Mouse (Mus musculus) small intestine, adult 2 months (tissue): ENCODE measurements at regions not wholly inside any gene's neighbourhood (a gene's known extent, or its start where the extent isn't known, plus 50 kb on each side); places are given as distances from the start of the nearest gene placed in this dataset.

Source experiments
- H3K27ac ChIP-seq: fragments of 200-500 bp; 2 replicates; pipeline ENCODE4 v1.5.1; 2012; ENCODE audit warnings: low read depth, low read length, control low read depth, inconsistent platforms; ENCODE audit not compliant: insufficient read depth
- H3K27me3 ChIP-seq: fragments of 200-500 bp; 2 replicates; pipeline ENCODE4 v1.6.1; 2012; ENCODE audit warnings: mild to moderate bottlenecking, moderate library complexity, low read length, inconsistent platforms; ENCODE audit not compliant: control insufficient read depth, insufficient read depth
- H3K36me3 ChIP-seq: fragments of 200-500 bp; 2 replicates; pipeline ENCODE4 v1.6.1; 2012; ENCODE audit warnings: mild to moderate bottlenecking, low read length, control low read depth, inconsistent platforms; ENCODE audit not compliant: control insufficient read depth, insufficient read depth
- H3K4me1 ChIP-seq: fragments of 200-500 bp; 2 replicates; pipeline ENCODE4 v1.6.1; 2012; ENCODE audit warnings: low read length, inconsistent platforms, mixed read lengths; ENCODE audit not compliant: control insufficient read depth, insufficient read depth, insufficient read length
- H3K4me3 ChIP-seq: fragments of 200-500 bp; 2 replicates; pipeline ENCODE4 v1.5.1; 2012; ENCODE audit warnings: low read depth, mild to moderate bottlenecking, control low read depth, inconsistent platforms, low read length, moderate library complexity
- CTCF ChIP-seq: fragments of 200-500 bp; IDR thresholded peaks from 2 replicates; pipeline ENCODE4 v1.5.1; 2012; ENCODE audit warnings: low read depth, mild to moderate bottlenecking, control low read depth, inconsistent platforms, low read length, moderate library complexity, mixed read lengths; ENCODE audit not compliant: insufficient replicate concordance, insufficient read length; ENCODE audit errors: extremely low read depth
- POLR2A ChIP-seq: fragments of 200-500 bp; IDR thresholded peaks from 2 replicates; pipeline ENCODE4 v1.6.1; 2012; ENCODE audit warnings: low read depth, mild to moderate bottlenecking, control low read depth, inconsistent platforms, low read length, moderate library complexity
- WGBS: fragments of 180-500 bp; shearing (Covaris S2); methylation state at CpG from one replicate; pipeline ENCODE4 v1.1.7; 2018; 5-methylcytosine and 5-hydroxymethylcytosine counted together

DNA sequence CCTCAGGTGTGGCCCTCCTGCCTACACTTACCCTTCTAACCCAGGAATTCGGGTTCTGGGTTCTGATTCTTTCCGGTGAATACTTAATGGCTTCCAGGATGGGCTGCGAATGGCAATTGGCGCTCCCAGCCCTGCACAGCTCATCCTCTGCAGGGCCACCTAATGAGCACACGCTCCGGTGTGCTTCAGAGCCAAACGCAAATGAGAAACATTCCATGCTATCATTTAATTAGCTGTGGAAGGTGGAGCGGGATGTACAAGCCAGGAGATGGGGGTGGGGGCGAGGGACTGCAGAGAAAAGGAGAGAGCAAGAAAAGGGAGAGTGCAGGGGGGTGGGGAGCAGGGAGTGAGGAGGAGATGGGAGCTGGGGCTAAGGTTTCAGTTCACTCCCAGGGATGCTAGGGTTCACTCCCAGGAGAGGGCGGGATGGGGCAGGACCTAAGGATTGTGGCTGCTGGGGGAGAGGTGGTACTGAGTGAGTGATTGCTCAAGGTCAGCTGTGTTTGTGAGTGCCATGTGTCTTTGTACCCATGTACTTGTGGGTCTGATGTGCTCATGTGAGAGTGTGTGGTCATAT lies 169.6 kb downstream of the Matn1 start:
- 57% methylated on average over 10 of the region's 10 CpGs for WGBS
- no peaks in the 10 kb centered on the region for H3K27me3 ChIP-seq

DNA sequence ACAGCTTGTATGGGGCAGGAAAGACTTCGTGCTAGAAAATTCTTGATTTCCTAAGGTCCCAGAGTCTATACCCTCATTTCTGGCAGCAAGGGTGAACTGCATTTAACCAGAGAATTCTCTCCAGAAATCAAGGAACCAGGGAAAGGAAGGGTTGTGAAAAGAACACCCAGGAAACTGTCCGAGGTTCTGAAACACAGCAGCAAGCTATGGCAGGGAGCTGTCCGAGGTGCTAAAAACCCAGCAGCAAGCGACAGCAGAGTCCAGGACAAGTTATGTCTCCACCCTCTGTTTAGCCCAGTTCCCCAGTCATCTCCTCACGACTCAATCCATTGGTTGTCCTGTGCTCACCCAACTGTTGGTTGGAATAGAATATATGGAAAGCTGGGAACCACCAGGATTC lies 171.1 kb downstream of the Matn1 start:
- H3K4me1 ChIP-seq, result no peaks in the 10 kb centered on the region
- TF ChIP-seq CTCF, result no peak
- TF ChIP-seq POLR2A, result no peak
- no peak overlapping the region for H3K4me3 ChIP-seq
- H3K27me3 ChIP-seq, result no peaks in the 10 kb centered on the region
- WGBS, result 9% methylated on average over 5 of the region's 5 CpGs
- H3K27ac ChIP-seq, result no peak overlapping the region
- no peaks in the 10 kb centered on the region for H3K36me3 ChIP-seq

More for the DNA sequence above, 169.6 kb downstream of the Matn1 start:
- no peak overlapping the region for H3K27ac ChIP-seq
- TF ChIP-seq CTCF, result no peak
- TF ChIP-seq POLR2A, result no peak
- no peak overlapping the region for H3K4me3 ChIP-seq
- no peaks in the 10 kb centered on the region for H3K36me3 ChIP-seq
- H3K4me1 ChIP-seq, result no peaks in the 10 kb centered on the region

DNA sequence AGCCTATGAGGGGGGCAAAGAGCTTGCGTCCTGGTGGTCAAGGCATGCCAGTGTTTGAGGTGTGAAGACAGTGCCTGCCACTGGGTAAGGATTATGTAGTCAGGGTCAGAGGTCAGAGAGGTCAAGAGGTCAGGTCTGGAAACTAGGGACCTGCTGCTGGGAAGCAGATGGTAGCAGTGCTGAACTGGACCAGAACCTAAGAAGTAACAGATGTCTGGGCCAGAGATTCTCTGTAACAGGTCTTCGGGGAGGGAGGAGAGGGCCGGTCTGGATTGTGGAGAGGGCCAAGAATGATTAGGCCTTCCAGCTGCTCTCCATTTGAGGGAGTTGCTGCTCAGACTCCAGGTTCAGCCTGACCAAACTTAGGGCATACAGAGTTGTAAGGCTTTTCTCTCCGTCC lies 174.4 kb downstream of the Matn1 start:
- Histone ChIP-seq H3K4me1 (no peaks in the 10 kb centered on the region), H3K36me3 (no peaks in the 10 kb centered on the region), H3K27ac (no peak overlapping the region), H3K4me3 (no peak overlapping the region), H3K27me3 (no peaks in the 10 kb centered on the region)
- 75% methylated on average over 4 of the region's 4 CpGs for WGBS
- no peak for TF ChIP-seq POLR2A
- TF ChIP-seq CTCF, result no peak

DNA sequence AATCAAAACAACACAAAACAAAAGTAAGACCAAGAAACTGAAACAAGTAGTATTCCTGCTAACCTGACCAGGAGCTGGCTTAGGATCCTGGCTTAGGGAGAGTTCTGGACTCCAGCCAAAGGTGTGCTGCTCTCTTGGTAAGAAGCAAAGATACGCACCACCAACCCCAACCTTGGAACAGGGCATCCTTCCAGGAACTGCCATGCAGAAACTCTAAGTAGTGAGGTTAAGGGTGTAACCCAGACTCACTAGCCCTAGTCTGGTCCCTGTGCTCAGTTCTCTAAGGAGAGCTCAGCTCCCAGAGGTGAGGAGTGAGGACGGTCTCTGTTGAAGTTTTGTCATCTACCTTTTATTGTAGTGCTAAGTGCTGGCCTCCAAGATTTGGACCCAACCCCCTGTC lies 175.4 kb downstream of the Matn1 start:
- TF ChIP-seq CTCF, result no peak
- no peak for TF ChIP-seq POLR2A
- Histone ChIP-seq H3K4me3 (no peak overlapping the region), H3K4me1 (no peaks in the 10 kb centered on the region), H3K27ac (no peak overlapping the region), H3K36me3 (no peaks in the 10 kb centered on the region), H3K27me3 (no peaks in the 10 kb centered on the region)
- 69% methylated on average over 2 of the region's 2 CpGs for WGBS

DNA sequence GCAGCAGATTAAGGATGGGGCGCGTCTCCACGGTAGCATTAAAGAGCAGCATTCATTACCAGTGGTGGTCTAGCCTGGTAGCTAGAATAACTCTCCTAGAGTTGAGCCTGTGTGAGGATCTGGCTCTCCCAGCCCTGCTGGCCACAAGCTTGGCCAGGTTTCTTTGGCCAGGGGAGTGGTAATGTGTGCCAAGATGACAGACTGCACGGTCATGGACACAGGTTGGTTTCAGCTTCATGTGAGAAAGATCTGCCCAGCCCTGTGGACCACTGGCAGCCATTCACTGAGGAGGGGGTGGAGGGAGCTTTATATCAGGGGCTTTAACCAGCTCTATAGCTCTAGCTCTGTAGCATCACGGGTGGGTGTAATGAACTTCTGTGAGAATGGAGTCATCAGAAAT lies 176.5 kb downstream of the Matn1 start:
- Histone ChIP-seq H3K27ac (no peak overlapping the region), H3K4me3 (no peak overlapping the region), H3K27me3 (no peaks in the 10 kb centered on the region), H3K36me3 (no peaks in the 10 kb centered on the region), H3K4me1 (no peaks in the 10 kb centered on the region)
- TF ChIP-seq POLR2A, result no peak
- no peak for TF ChIP-seq CTCF
- WGBS, result 87% methylated on average over 5 of the region's 5 CpGs

DNA sequence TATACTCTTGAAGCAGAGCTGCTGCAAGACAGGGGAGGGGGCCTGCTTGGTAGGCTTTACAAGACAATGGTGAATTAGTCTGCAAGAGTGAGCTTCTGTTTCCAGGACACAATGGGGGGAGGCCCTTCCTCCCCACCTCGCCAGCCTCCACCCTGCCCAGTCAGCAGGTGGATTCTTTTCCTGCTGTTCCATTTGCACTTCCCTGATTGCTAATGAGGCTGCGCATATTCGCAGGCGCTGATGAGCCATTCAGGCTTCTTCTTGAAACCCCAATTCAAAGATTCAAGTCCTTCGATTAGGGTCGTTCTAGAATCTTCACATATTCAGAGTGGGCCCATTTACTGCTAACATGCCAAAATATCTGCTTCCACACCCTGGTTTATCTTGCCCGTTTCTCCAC lies 181.8 kb downstream of the Matn1 start:
- no peak overlapping the region for H3K4me3 ChIP-seq
- WGBS, result 50% methylated on average over 7 of the region's 7 CpGs

DNA sequence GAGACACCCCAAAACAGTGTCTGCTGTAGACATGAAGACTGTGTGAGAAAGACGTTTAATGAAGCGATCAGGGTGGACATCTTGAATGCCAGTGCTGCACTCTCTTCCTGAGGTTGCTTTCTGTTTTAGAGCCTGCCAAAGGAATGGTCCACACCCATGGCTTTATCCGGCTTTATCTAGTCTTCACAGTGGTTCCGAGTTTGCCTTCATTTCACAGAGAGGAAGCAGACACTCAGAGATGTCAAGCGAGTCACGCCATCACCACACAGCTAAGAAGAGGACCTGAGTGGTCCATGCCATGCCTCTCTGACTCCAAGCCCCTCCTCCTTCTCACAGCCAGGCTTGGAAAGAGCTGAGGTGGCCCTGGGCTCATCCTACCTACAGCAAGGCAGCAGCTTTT lies 182.7 kb downstream of the Matn1 start:
- Histone ChIP-seq H3K36me3 (no peaks in the 10 kb centered on the region), H3K4me3 (no peak overlapping the region), H3K27me3 (no peaks in the 10 kb centered on the region), H3K27ac (no peak overlapping the region), H3K4me1 (no peaks in the 10 kb centered on the region)
- 70% methylated on average over 6 of the region's 6 CpGs for WGBS
- TF ChIP-seq CTCF, result no peak
- no peak for TF ChIP-seq POLR2A

More for the DNA sequence above, 181.8 kb downstream of the Matn1 start:
- Histone ChIP-seq H3K36me3 (no peaks in the 10 kb centered on the region), H3K27ac (no peak overlapping the region), H3K27me3 (no peaks in the 10 kb centered on the region), H3K4me1 (no peaks in the 10 kb centered on the region)
- no peak for TF ChIP-seq POLR2A

DNA sequence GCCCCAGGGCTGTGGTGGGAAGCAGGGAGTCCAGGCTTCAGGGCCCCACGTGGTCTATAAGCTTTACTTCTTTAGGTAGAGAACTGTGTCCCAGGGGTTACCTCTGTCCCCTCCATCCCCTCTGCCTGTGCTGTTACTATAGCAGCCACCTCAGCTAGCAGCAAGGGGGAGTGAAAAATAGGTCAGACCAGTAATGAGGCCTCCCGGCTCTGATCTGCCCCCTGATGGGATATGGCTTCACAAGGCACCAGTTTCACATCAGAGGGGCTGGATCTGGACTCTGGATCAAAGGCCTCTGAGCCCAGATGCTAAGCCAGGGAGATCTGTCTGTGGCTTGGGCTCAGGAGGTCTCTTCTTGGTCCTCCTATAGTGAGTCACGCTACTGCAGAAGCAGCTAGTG lies 184.5 kb downstream of the Matn1 start:
- Histone ChIP-seq H3K4me3 (no peak overlapping the region), H3K27me3 (no peaks in the 10 kb centered on the region), H3K36me3 (no peaks in the 10 kb centered on the region), H3K27ac (no peak overlapping the region), H3K4me1 (no peaks in the 10 kb centered on the region)
- TF ChIP-seq CTCF, result no peak
- TF ChIP-seq POLR2A, result no peak
- WGBS, result 41% methylated on average over 3 of the region's 3 CpGs
